Mouse (Mus musculus) forebrain, postnatal 0 days (tissue): ENCODE results near the gene 2810006K23Rik. TPM values are rescaled to one million over a fixed set of nuclear protein-coding genes. Genes with fewer than 3 reads are reported as not detected.
"Not testable (repeated sequence)": the region's sequence is repeated elsewhere in the genome, so short reads cannot be mapped to it uniquely, and the experiment has no call there.

Experiments
- ATAC-seq: fragments of 200-750 bp; cut with Nextera tagmentation; 2 replicates; pipeline ENCODE4 v1.8.0; 2017; ENCODE audit warnings: mild to moderate bottlenecking, moderate library complexity
- DNase-seq: peaks from one replicate; pipeline ENCODE4 v3.0.0-alpha.2; 2015
- H3K27ac ChIP-seq: fragments of 300-500 bp; sonication (generic); 2 replicates; pipeline ENCODE4 v1.5.1; 2014; ENCODE audit warnings: low read depth, mild to moderate bottlenecking, antibody characterized with exemption, low read length, moderate library complexity, mixed read lengths
- H3K27me3 ChIP-seq: fragments of 300-500 bp; sonication (generic); 2 replicates; pipeline ENCODE4 v1.6.1; 2014; ENCODE audit warnings: mild to moderate bottlenecking, low read length, mixed read lengths; ENCODE audit not compliant: insufficient read depth
- H3K36me3 ChIP-seq: fragments of 300-500 bp; sonication (generic); 2 replicates; pipeline ENCODE4 v1.6.1; 2014; ENCODE audit warnings: mild to moderate bottlenecking, moderate library complexity; ENCODE audit not compliant: insufficient read depth
- H3K4me1 ChIP-seq: fragments of 300-500 bp; sonication (generic); 2 replicates; pipeline ENCODE4 v1.6.1; 2014; ENCODE audit warnings: antibody characterized with exemption; ENCODE audit not compliant: insufficient read depth
- H3K4me2 ChIP-seq: fragments of 300-500 bp; sonication (generic); 2 replicates; pipeline ENCODE4 v1.6.1; 2014; ENCODE audit warnings: low read depth, mild to moderate bottlenecking, moderate library complexity
- H3K4me3 ChIP-seq: fragments of 300-500 bp; sonication (generic); 2 replicates; pipeline ENCODE4 v1.5.1; 2014; ENCODE audit warnings: low read depth, low read length, mixed read lengths
- H3K9ac ChIP-seq: fragments of 300-500 bp; sonication (generic); 2 replicates; pipeline ENCODE4 v1.6.1; 2014; ENCODE audit warnings: mild to moderate bottlenecking
- H3K9me3 ChIP-seq: fragments of 300-500 bp; sonication (generic); 2 replicates; pipeline ENCODE4 v1.6.1; 2016; ENCODE audit warnings: low read length
- CTCF ChIP-seq: sonication (generic); IDR thresholded peaks from 2 replicates; pipeline ENCODE4 v1.5.1; 2016; ENCODE audit warnings: antibody characterized with exemption, control low read depth, low read depth
- WGBS: fragments of 180-500 bp; shearing (Covaris S2); extraction: QIAGEN DNeasy Blood & Tissue Kit; methylation state at CpG from one replicate; pipeline ENCODE4 v1.1.7; 2014; 5-methylcytosine and 5-hydroxymethylcytosine counted together
- polyA plus RNA-seq: library from polyadenylated mRNA; unstranded; fragments of >200 nt; fragmentation: Nextera tagmentation; extraction: Ambion mirVana; gene quantifications from 2 replicates; pipeline ENCODE4 v1.2.1, GENCODE M21; 2015
- total RNA-seq: library from RNA; depleted of rRNA; stranded (reverse); fragments of >200 nt; gene quantifications from 2 replicates; pipeline ENCODE4 v1.2.3, GENCODE M21; 2014

Gene 2810006K23Rik
- total and polyA plus RNA-seq, 2 experiments from 2014 or later = 9.1 to 14.1 TPM

- Histone ChIP-seq H3K27me3 (no peaks in the 10 kb centered on the region), H3K9ac (peak overlapping the region; percentile 82), H3K9me3 (no peaks in the 10 kb centered on the region), H3K4me1 (peaks cover 13% of the 10 kb centered on the region), H3K27ac (peak overlapping the region; percentile 99), H3K4me3 (peak overlapping the region; percentile 70), H3K36me3 (no peaks in the 10 kb centered on the region), H3K4me2 (peak overlapping the region; percentile 66)
- 1% methylated on average over 8 of the region's 8 CpGs for WGBS
- no peak for TF ChIP-seq CTCF
- ATAC-seq (no peak), DNase-seq (no peak)
These were observed 1.1 kb upstream of the 2810006K23Rik start for GRCm38 (mm10) chr5:124326829-124327228.

DNA sequence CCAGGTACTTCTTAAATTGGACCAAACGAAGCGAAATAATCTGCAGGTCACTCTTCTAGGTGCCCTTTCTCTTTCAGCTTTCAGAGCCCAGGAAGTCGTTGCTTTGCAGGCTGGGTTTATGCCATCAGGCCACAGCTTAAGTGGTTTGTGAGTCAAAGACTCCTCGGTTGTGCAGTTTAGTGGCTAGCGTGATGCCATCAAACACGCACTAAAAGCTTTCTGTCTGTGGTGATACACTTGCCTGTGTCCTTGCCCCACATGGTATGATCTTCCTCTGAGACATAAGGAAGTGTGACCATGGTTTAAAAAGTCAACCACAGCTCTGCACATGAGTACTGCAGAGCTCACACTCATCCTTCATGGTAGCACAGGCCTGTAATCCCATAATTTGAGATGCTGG lies 2.2 kb downstream of the 2810006K23Rik start:
- H3K9ac ChIP-seq = no peak overlapping the region
- DNase-seq (no peak), ATAC-seq (no peak)
- peaks cover 25% of the 10 kb centered on the region for H3K4me1 ChIP-seq
- no peaks in the 10 kb centered on the region for H3K36me3 ChIP-seq
- WGBS = 78% methylated on average over 6 of the region's 6 CpGs
- H3K4me3 ChIP-seq = no peak overlapping the region
- H3K27me3 ChIP-seq = no peaks in the 10 kb centered on the region
- no peaks in the 10 kb centered on the region for H3K9me3 ChIP-seq
- no peak overlapping the region for H3K4me2 ChIP-seq
- H3K27ac ChIP-seq = no peak overlapping the region
- no peak for TF ChIP-seq CTCF

DNA sequence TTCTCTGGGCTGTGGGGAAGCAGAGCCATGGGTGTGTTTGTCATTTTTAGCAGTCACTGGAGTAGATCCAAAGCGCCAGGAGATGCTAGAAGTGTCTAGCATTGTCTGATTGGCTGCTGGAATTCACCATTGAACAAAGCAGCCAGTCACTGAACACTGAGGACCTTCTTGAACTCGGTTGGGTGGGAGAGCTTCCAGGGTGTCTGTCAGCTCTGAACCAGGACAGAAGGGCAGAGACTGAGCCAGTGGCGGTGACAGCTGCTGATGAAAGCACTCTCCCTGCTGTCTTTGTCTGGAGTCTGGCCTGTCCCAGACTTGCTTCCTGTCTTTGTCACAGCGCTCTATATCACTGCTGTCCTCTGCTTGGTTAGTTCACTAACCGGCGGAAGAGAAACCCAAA lies 6.5 kb downstream of the 2810006K23Rik start:
- no peaks in the 10 kb centered on the region for H3K27me3 ChIP-seq
- peak; percentile 93 for ATAC-seq
- H3K4me1 ChIP-seq = peaks cover 13% of the 10 kb centered on the region; the same call in 1 of the 2 replicates
- no peak for TF ChIP-seq CTCF
- no peaks in the 10 kb centered on the region for H3K9me3 ChIP-seq
- peak overlapping the region; percentile 90 for H3K27ac ChIP-seq
- no peaks in the 10 kb centered on the region for H3K36me3 ChIP-seq
- DNase-seq = peak; percentile 87
- H3K9ac ChIP-seq = 0 out of 2 replicates have a peak overlapping the region, but pooled peaks have one; percentile 22
- H3K4me2 ChIP-seq = no peak overlapping the region
- H3K4me3 ChIP-seq = no peak overlapping the region
- 16% methylated on average over 6 of the region's 6 CpGs for WGBS

GRCm38 (mm10) chr5:124337103-124337502 lies 9.2 kb downstream of the 2810006K23Rik start:
- Histone ChIP-seq H3K9me3 (no peaks in the 10 kb centered on the region), H3K4me2 (no peak overlapping the region), H3K9ac (no peak overlapping the region), H3K27me3 (no peaks in the 10 kb centered on the region), H3K27ac (peak overlapping the region; percentile 70), H3K4me3 (no peak overlapping the region), H3K36me3 (no peaks in the 10 kb centered on the region), H3K4me1 (peaks cover 13% of the 10 kb centered on the region; the same call in 1 of the 2 replicates)
- no peak for DNase-seq
- no peak for ATAC-seq
- 78% methylated on average over 9 of the region's 9 CpGs for WGBS
- TF ChIP-seq CTCF = no peak

- no peak overlapping the region for H3K9ac ChIP-seq
- DNase-seq (peak; percentile 79), ATAC-seq (peak; percentile 29; the same call in 1 of the 2 replicates)
- H3K36me3 ChIP-seq = no peaks in the 10 kb centered on the region
- no peak overlapping the region for H3K4me3 ChIP-seq
- H3K27me3 ChIP-seq = no peaks in the 10 kb centered on the region
- peaks cover 13% of the 10 kb centered on the region; the same call in 1 of the 2 replicates for H3K4me1 ChIP-seq
- 29% methylated on average over 9 of the region's 9 CpGs for WGBS
- no peaks in the 10 kb centered on the region for H3K9me3 ChIP-seq
- TF ChIP-seq CTCF = no peak
- H3K27ac ChIP-seq = peak overlapping the region; percentile 70
- H3K4me2 ChIP-seq = no peak overlapping the region
These were observed 10.0 kb downstream of the 2810006K23Rik start for GRCm38 (mm10) chr5:124337909-124338308.

DNA sequence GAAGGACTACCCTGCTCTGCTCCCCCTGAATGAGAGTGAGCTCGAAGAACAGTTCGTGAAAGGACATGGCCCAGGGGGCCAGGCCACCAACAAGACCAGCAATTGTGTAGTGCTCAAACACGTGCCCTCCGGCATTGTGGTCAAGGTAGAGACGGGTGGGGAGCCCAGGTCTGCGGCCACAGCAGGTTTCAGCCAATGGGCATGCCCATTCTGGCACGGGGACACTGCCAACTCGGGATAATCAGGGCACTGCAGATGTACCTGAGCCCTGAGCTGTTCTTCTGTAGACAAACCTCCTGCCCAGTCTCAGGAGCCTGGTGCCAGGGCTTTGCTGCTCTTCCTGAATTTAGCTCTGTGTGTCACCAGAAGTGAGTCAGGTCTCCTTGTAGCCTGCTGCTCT lies 10.9 kb downstream of the 2810006K23Rik start:
- Histone ChIP-seq H3K9me3 (no peaks in the 10 kb centered on the region), H3K4me2 (no peak overlapping the region), H3K27ac (peak overlapping the region; percentile 70), H3K4me1 (peaks cover 10% of the 10 kb centered on the region; the same call in 1 of the 2 replicates), H3K9ac (no peak overlapping the region), H3K27me3 (no peaks in the 10 kb centered on the region), H3K4me3 (no peak overlapping the region), H3K36me3 (no peaks in the 10 kb centered on the region)
- no peak for DNase-seq
- 81% methylated on average over 8 of the region's 8 CpGs for WGBS
- no peak for TF ChIP-seq CTCF
- no peak for ATAC-seq

DNA sequence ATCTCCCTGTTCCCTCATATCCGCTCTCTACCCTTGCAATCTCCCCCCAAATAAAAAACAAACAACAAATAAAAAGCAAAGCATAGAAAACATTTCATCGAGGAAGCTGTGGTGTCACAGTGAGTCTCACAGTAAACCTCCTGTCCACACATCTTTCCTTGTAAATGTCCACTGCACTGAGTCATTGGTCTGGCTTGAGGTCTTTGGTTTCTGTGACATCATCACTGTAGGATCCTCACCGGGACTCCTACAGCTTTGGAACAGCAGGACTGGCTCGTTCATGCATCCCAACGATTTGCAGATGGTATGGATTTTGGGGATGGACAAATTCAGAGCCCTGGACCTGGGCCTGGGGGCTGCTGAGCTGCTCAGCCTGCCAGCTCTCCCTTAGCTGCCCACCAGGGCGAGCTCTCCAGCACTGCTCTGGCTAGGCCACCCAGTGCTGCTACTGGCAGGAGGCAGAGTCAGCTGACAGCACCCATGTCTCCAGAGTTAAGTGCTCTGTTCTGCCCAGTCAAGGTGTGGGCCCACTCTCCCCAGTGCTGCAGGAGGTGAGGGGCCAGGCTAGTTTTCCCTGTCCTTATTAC lies 14.0 kb downstream of the 2810006K23Rik start:
- H3K9me3 ChIP-seq, H3K27ac ChIP-seq, DNase-seq, H3K27me3 ChIP-seq, H3K9ac ChIP-seq, H3K4me3 ChIP-seq, H3K4me2 ChIP-seq, H3K4me1 ChIP-seq, ATAC-seq: not testable (repeated sequence)
- WGBS = 69% methylated on average over 6 of the region's 6 CpGs
- peaks cover 20% of the 10 kb centered on the region for H3K36me3 ChIP-seq
- TF ChIP-seq CTCF = peak; percentile 15; the same call in 1 of the 2 replicates
